In genomic region chr11:94991641-94992479, GRCm38 (mm10) we compare ENCODE assay signal across 8 mouse cellular contexts. TPM values are rescaled to one million over a fixed set of nuclear protein-coding genes. Genes with fewer than 3 reads are reported as not detected.
DNase-seq lines count a peak whose midpoint lies in the region; ATAC-seq lines count a peak whose summit lies in the region.

No protein-coding gene starts in this region.

- H3K9ac ChIP-seq in heart, embryonic 15.5 days, result peak overlapping the region; percentile 82
- peak overlapping the region; percentile 93 for H3K9ac ChIP-seq in limb, embryonic 11.5 days (ENCODE audit: low read length)
- H3K9ac ChIP-seq in midbrain, embryonic 12.5 days (replicated peaks), result peak overlapping the region; percentile 92

- H3K27ac ChIP-seq in heart, embryonic 15.5 days, result peak overlapping the region; percentile 92
- H3K27ac ChIP-seq in limb, embryonic 11.5 days (replicated peaks; ENCODE audit: low read depth, low read length), result peak overlapping the region; percentile 89
- H3K27ac ChIP-seq in midbrain, embryonic 12.5 days (replicated peaks), result peak overlapping the region; percentile 91

- peak; percentile 78 for DNase-seq in 3134 (ENCODE audit: extremely low read depth, insufficient read length, low spot score)
- DNase-seq in CD4-positive helper T cell, adult 2 months (ENCODE audit: low read depth, low spot score), result peak; percentile 63
- DNase-seq in cerebellum, postnatal 36 days, result peak; percentile 55 to 58
- DNase-seq in limb, embryonic 11.5 days (ENCODE audit: low spot score), result peak; percentile 60
- peak; percentile 57 for DNase-seq in thymus, postnatal 0 days (ENCODE audit: low spot score)

- H3K4me3 ChIP-seq in heart, embryonic 15.5 days, result peak overlapping the region; percentile 73
- peak overlapping the region; percentile 95 for H3K4me3 ChIP-seq in limb, embryonic 11.5 days (ENCODE audit: low read depth, low read length)
- H3K4me3 ChIP-seq in midbrain, embryonic 12.5 days, result peak overlapping the region; percentile 73

- no peaks in the 10 kb centered on the region for H3K27me3 ChIP-seq in heart, embryonic 15.5 days
- H3K27me3 ChIP-seq in limb, embryonic 11.5 days (ENCODE audit: control insufficient read depth, insufficient read depth, low read length), result no peaks in the 10 kb centered on the region
- H3K27me3 ChIP-seq in midbrain, embryonic 12.5 days, result no peaks in the 10 kb centered on the region

- under 1% methylated on average over 99 of the region's 99 CpGs for WGBS in heart, embryonic 15.5 days
- WGBS in limb, embryonic 11.5 days, result under 1% methylated on average over 97 of the region's 99 CpGs
- WGBS in midbrain, embryonic 12.5 days, result under 1% methylated on average over 98 of the region's 99 CpGs

- H3K9me3 ChIP-seq in heart, embryonic 15.5 days (replicated peaks), result no peaks in the 10 kb centered on the region
- H3K9me3 ChIP-seq in limb, embryonic 11.5 days (ENCODE audit: control insufficient read depth, low read length), result no peaks in the 10 kb centered on the region
- no peaks in the 10 kb centered on the region for H3K9me3 ChIP-seq in midbrain, embryonic 12.5 days

- peaks cover 87% of the 10 kb centered on the region for H3K4me1 ChIP-seq in heart, embryonic 15.5 days (replicated peaks)
- H3K4me1 ChIP-seq in limb, embryonic 11.5 days (ENCODE audit: control insufficient read depth, insufficient read depth, low read length), result peaks cover 55% of the 10 kb centered on the region
- H3K4me1 ChIP-seq in midbrain, embryonic 12.5 days, result peaks cover 78% of the 10 kb centered on the region

- H3K36me3 ChIP-seq in heart, embryonic 15.5 days, result peaks cover 6% of the 10 kb centered on the region; the same call in 1 of the 2 replicates
- peaks cover 10% of the 10 kb centered on the region for H3K36me3 ChIP-seq in limb, embryonic 11.5 days (ENCODE audit: control insufficient read depth, insufficient read depth, low read length)
- H3K36me3 ChIP-seq in midbrain, embryonic 12.5 days, result peaks cover 6% of the 10 kb centered on the region

- no peak for ATAC-seq in heart, embryonic 15.5 days (replicated peaks; ENCODE audit: insufficient number of reproducible peaks, insufficient read depth, low FRiP score, low read depth)
- ATAC-seq in limb, embryonic 11.5 days (ENCODE audit: insufficient number of reproducible peaks, low FRiP score, low TSS enrichment, low read depth), result no peak
- ATAC-seq in midbrain, embryonic 12.5 days (ENCODE audit: low FRiP score, low read depth), result no peak
- no peak for ATAC-seq in inflammation-experienced regulatory T-cells, adult 6 months

- peak overlapping the region; percentile 98 for H3K4me2 ChIP-seq in heart, embryonic 15.5 days
- peak overlapping the region; percentile 96 for H3K4me2 ChIP-seq in limb, embryonic 11.5 days (ENCODE audit: low read depth, severe bottlenecking)
- peak overlapping the region; percentile 98 for H3K4me2 ChIP-seq in midbrain, embryonic 12.5 days (replicated peaks)

RNA-seq across cellular contexts. Expression of gene Ppp1r9b, which starts 1.0 kb away (rescaled TPM):
- 5.0 and 6.6 TPM in 2 replicates for polyA plus RNA-seq in heart, embryonic 15.5 days (2015; fragmentation: Nextera tagmentation; extraction: Ambion mirVana)
- 14.4 and 14.8 TPM in 2 replicates for polyA plus RNA-seq in limb, embryonic 11.5 days (2014; fragmentation: Nextera tagmentation; extraction: Ambion mirVana)
- polyA plus RNA-seq in midbrain, embryonic 12.5 days (2016; fragmentation: Nextera tagmentation; extraction: Ambion mirVana), result 15.7 and 17.7 TPM in 2 replicates
- 21.5 and 27.9 TPM in 2 replicates for polyA plus RNA-seq in thymus, postnatal 0 days (2015; fragmentation: Nextera tagmentation; extraction: Ambion mirVana)
- polyA plus RNA-seq in inflammation-experienced regulatory T-cells, adult 6 months (2017; shearing (Covaris generic)), result 10 to 100 TPM; 19.1 to 24.8 (median 24.8) TPM

RNA-seq across cellular contexts. Expression of gene Sgca, which starts 15.7 kb away (rescaled TPM):
- polyA plus RNA-seq in heart, embryonic 15.5 days (2015; fragmentation: Nextera tagmentation; extraction: Ambion mirVana), result 22.1 and 24.7 TPM in 2 replicates
- polyA plus RNA-seq in limb, embryonic 11.5 days (2014; fragmentation: Nextera tagmentation; extraction: Ambion mirVana), result 0.60 and 0.70 TPM in 2 replicates
- polyA plus RNA-seq in midbrain, embryonic 12.5 days (2016; fragmentation: Nextera tagmentation; extraction: Ambion mirVana), result not detected in 2 replicates
- polyA plus RNA-seq in thymus, postnatal 0 days (2015; fragmentation: Nextera tagmentation; extraction: Ambion mirVana), result 0.22 and 0.30 TPM in 2 replicates
- polyA plus RNA-seq in inflammation-experienced regulatory T-cells, adult 6 months (2017; shearing (Covaris generic)), result not detected

RNA-seq across cellular contexts. Expression of gene Samd14, which starts 17.8 kb away (rescaled TPM):
- polyA plus RNA-seq in heart, embryonic 15.5 days (2015; fragmentation: Nextera tagmentation; extraction: Ambion mirVana), result 8.0 and 13.2 TPM in 2 replicates
- 34.1 and 35.6 TPM in 2 replicates for polyA plus RNA-seq in limb, embryonic 11.5 days (2014; fragmentation: Nextera tagmentation; extraction: Ambion mirVana)
- 93.5 and 100 TPM in 2 replicates for polyA plus RNA-seq in midbrain, embryonic 12.5 days (2016; fragmentation: Nextera tagmentation; extraction: Ambion mirVana)
- 6.7 and 7.0 TPM in 2 replicates for polyA plus RNA-seq in thymus, postnatal 0 days (2015; fragmentation: Nextera tagmentation; extraction: Ambion mirVana)
- polyA plus RNA-seq in inflammation-experienced regulatory T-cells, adult 6 months (2017; shearing (Covaris generic)), result under 1 TPM; 0.18 to 0.61 (median 0.46) TPM

RNA-seq across cellular contexts. Expression of gene Hils1, which starts 24.5 kb away (rescaled TPM):
- 0.15 and 0.22 TPM in 2 replicates for polyA plus RNA-seq in heart, embryonic 15.5 days (2015; fragmentation: Nextera tagmentation; extraction: Ambion mirVana)
- not detected in 2 replicates for polyA plus RNA-seq in limb, embryonic 11.5 days (2014; fragmentation: Nextera tagmentation; extraction: Ambion mirVana)
- polyA plus RNA-seq in midbrain, embryonic 12.5 days (2016; fragmentation: Nextera tagmentation; extraction: Ambion mirVana), result not detected in 2 replicates
- not detected in 2 replicates for polyA plus RNA-seq in thymus, postnatal 0 days (2015; fragmentation: Nextera tagmentation; extraction: Ambion mirVana)
- not detected for polyA plus RNA-seq in inflammation-experienced regulatory T-cells, adult 6 months (2017; shearing (Covaris generic))

RNA-seq across cellular contexts. Expression of gene Pdk2, which starts 49.3 kb away (rescaled TPM):
- polyA plus RNA-seq in heart, embryonic 15.5 days (2015; fragmentation: Nextera tagmentation; extraction: Ambion mirVana), result 114 and 117 TPM in 2 replicates
- polyA plus RNA-seq in limb, embryonic 11.5 days (2014; fragmentation: Nextera tagmentation; extraction: Ambion mirVana), result 19.3 and 20.1 TPM in 2 replicates
- polyA plus RNA-seq in midbrain, embryonic 12.5 days (2016; fragmentation: Nextera tagmentation; extraction: Ambion mirVana), result 19.1 and 22.7 TPM in 2 replicates
- polyA plus RNA-seq in thymus, postnatal 0 days (2015; fragmentation: Nextera tagmentation; extraction: Ambion mirVana), result 13.0 and 13.9 TPM in 2 replicates
- 1 to 10 TPM; 2.4 to 9.2 (median 8.2) TPM for polyA plus RNA-seq in inflammation-experienced regulatory T-cells, adult 6 months (2017; shearing (Covaris generic))

Comparison
In these comparisons a context has a peak if more than half of its experiments do, and no peak if none do; other contexts are left out.
1. RNA of gene Sgca, which starts 15.7 kb away (polyA plus RNA-seq): 22.1 to 24.7 TPM in heart, embryonic 15.5 days; 0.60 to 0.70 TPM in limb, embryonic 11.5 days, 0.22 to 0.30 TPM in thymus, postnatal 0 days, not detected in midbrain, embryonic 12.5 days and not detected in inflammation-experienced regulatory T-cells, adult 6 months; every median in the first group is over 10 times any median in the second.
2. Peak in every context shown above with its lines, with median percentiles within 50 percentile points of each other: DNase-seq, H3K27ac ChIP-seq, H3K4me2 ChIP-seq, H3K4me3 ChIP-seq and H3K9ac ChIP-seq.